Mouse (Mus musculus): ENCODE results near the gene Dnm3. TPM values are rescaled to one million over a fixed set of nuclear protein-coding genes. Genes with fewer than 3 reads are reported as not detected.

Gene Dnm3
- total and polyA plus RNA-seq, 3 experiments, result not detected

- no peak for TF ChIP-seq JUND (IDR thresholded peaks at IDR 0.05; ENCODE audit: low read depth, low read length)
- no peak for TF ChIP-seq CHD2 (IDR thresholded peaks at IDR 0.05; ENCODE audit: low read length)
- no peak for TF ChIP-seq ZC3H11A (IDR thresholded peaks at IDR 0.05; ENCODE audit: low read depth, low read length)
- no peak for TF ChIP-seq USF1 (IDR thresholded peaks at IDR 0.05; ENCODE audit: low read depth, low read length)
- no peak; the same call in 1 of the 2 replicates for TF ChIP-seq ZNF384 (IDR thresholded peaks at IDR 0.05; ENCODE audit: low read depth, low read length)
Observed at GRCm38 (mm10) chr1:161968589-161969407, 509.0 kb downstream of the Dnm3 start, which contains the start of gene Pigc (continued).

GRCm38 (mm10) chr1:161967936-161968335 is 509.9 kb downstream of the Dnm3 start:
- peaks cover 0 to 3% of the 10 kb centered on the region in 2 experiments; a peak in 1 of 4 replicates for H3K4me1 ChIP-seq (ENCODE audit: control insufficient read depth in 1 of 2, insufficient read depth in 2 of 2, low read length in 2 of 2)
- H3K27ac ChIP-seq (ENCODE audit: control insufficient read depth, low read depth, low read length), result no peak overlapping the region
- TF ChIP-seq SIN3A (IDR thresholded peaks at IDR 0.05; ENCODE audit: low read length) (peak; percentile 51; the same call in 1 of the 2 replicates), E2F4 (IDR thresholded peaks at IDR 0.05; ENCODE audit: borderline replicate concordance, low read depth, low read length) (no peak), MAX (IDR thresholded peaks at IDR 0.05; ENCODE audit: low read length) (0 out of 2 replicates have a peak, but pooled peaks have one; percentile 21), RCOR1 (IDR thresholded peaks at IDR 0.05; ENCODE audit: low read depth, low read length) (peak; percentile 34; the same call in 1 of the 2 replicates), SMC3 (IDR thresholded peaks at IDR 0.05; ENCODE audit: low read depth, low read length) (no peak), MXI1 (IDR thresholded peaks at IDR 0.05; ENCODE audit: low read depth, low read length) (peak; percentile 42; the same call in 1 of the 2 replicates), POLR2AphosphoS5 (IDR thresholded peaks at IDR 0.05; ENCODE audit: borderline replicate concordance, low read depth, low read length) (no peak), JUND (IDR thresholded peaks at IDR 0.05; ENCODE audit: low read depth, low read length) (no peak), RAD21 (IDR thresholded peaks at IDR 0.05; ENCODE audit: low read depth, low read length) (no peak), GATA1 (IDR thresholded peaks at IDR 0.05; ENCODE audit: low read depth, low read length) (0 out of 2 replicates have a peak, but pooled peaks have one; percentile 27), TBP (IDR thresholded peaks at IDR 0.05; ENCODE audit: low read depth, low read length) (no peak), TAL1 (IDR thresholded peaks at IDR 0.05; ENCODE audit: low read length) (no peak), USF1 (IDR thresholded peaks at IDR 0.05; ENCODE audit: low read depth, low read length) (no peak), MAZ (IDR thresholded peaks at IDR 0.05; ENCODE audit: low read depth, low read length) (no peak)
- DNase-seq (ENCODE audit: low read depth, low spot score), result peak; percentile 87
- H3K36me3 ChIP-seq (ENCODE audit: control insufficient read depth in 1 of 2, insufficient read depth in 2 of 2, low read length in 2 of 2), result peaks cover 0 to 11% of the 10 kb centered on the region in 2 experiments; a peak in 2 of 4 replicates
- H3K9ac ChIP-seq (ENCODE audit: control insufficient read depth, low read depth, low read length, poor library complexity, severe bottlenecking), result peak overlapping the region; percentile 55
- peak overlapping the region in 1 of 2 experiments; percentile 94; a peak in 2 of 4 replicates for H3K4me3 ChIP-seq (ENCODE audit: control insufficient read depth in 1 of 2, insufficient read depth in 1 of 2, low read depth in 2 of 2, low read length in 2 of 2)
- 0 out of 4 replicates have a peak, but pooled peaks cover 0 to 2% of the 10 kb centered on the region in 2 experiments for H3K27me3 ChIP-seq (ENCODE audit: control insufficient read depth in 1 of 2, insufficient read depth in 2 of 2, low read length in 2 of 2)
- no peaks in the 10 kb centered on the region for H3K9me3 ChIP-seq (replicated peaks; ENCODE audit: insufficient read depth, low read length)
- peaks cover 2% of the 10 kb centered on the region; the same call in 1 of the 2 replicates for H3K79me2 ChIP-seq (ENCODE audit: control insufficient read depth, insufficient read depth, low read length, poor library complexity)
